Mouse (Mus musculus) myocyte (in vitro differentiated cells): ENCODE results near the gene Grik1. TPM values are rescaled to one million over a fixed set of nuclear protein-coding genes. Genes with fewer than 3 reads are reported as not detected.

Source experiments
- H3K27me3 ChIP-seq: one replicate; pipeline ENCODE4 v1.6.1; 2011; ENCODE audit not compliant: control insufficient read depth, insufficient read depth, insufficient read length
- H3K36me3 ChIP-seq: one replicate; pipeline ENCODE4 v1.6.1; 2011; ENCODE audit not compliant: control insufficient read depth, insufficient read depth
- H3K4me2 ChIP-seq: one replicate; pipeline ENCODE4 v1.6.1; 2011; ENCODE audit warnings: low read depth, control low read depth
- H3K4me3 ChIP-seq: one replicate; pipeline ENCODE4 v1.5.1; 2011; ENCODE audit warnings: mild to moderate bottlenecking, control low read depth, moderate library complexity
- H3K79me2 ChIP-seq: one replicate; pipeline ENCODE4 v1.6.1; 2011; ENCODE audit not compliant: control insufficient read depth, insufficient read depth
- H3ac ChIP-seq: one replicate; pipeline ENCODE4 v1.6.1; 2011; ENCODE audit not compliant: control insufficient read depth, insufficient read length
- CEBPB ChIP-seq: IDR thresholded peaks from 2 replicates; pipeline ENCODE4 v1.6.1; 2011; ENCODE audit warnings: mild to moderate bottlenecking, moderate library complexity; ENCODE audit not compliant: poor library complexity, insufficient read depth, severe bottlenecking
- E2F4 ChIP-seq: IDR thresholded peaks from one replicate; pipeline ENCODE4 v1.6.1; 2011; ENCODE audit warnings: mild to moderate bottlenecking, control low read depth, moderate library complexity; ENCODE audit not compliant: insufficient read depth
- MAX ChIP-seq: IDR thresholded peaks from one replicate; pipeline ENCODE4 v1.6.1; 2011; ENCODE audit warnings: low read depth, mild to moderate bottlenecking, control low read depth
- MYOD1 ChIP-seq, 3 experiments: IDR thresholded peaks; one replicate each; pipeline ENCODE4 v1.6.1; 2011; ENCODE audit warnings: control low read depth in 2 of 3, low read depth in 2 of 3, mild to moderate bottlenecking in 2 of 3, moderate library complexity in 1 of 3; ENCODE audit not compliant: insufficient read length in 2 of 3, control insufficient read depth in 1 of 3
- MYOG ChIP-seq, 3 experiments: IDR thresholded peaks; one replicate each; pipeline ENCODE4 v1.6.1; 2011; ENCODE audit warnings: control low read depth in 2 of 3, low read depth in 2 of 3, mild to moderate bottlenecking in 2 of 3; ENCODE audit not compliant: insufficient read length in 2 of 3, control insufficient read depth in 1 of 3, insufficient read depth in 1 of 3
- POLR2A ChIP-seq: IDR thresholded peaks from one replicate; pipeline ENCODE4 v1.6.1; 2011; ENCODE audit warnings: low read depth, mild to moderate bottlenecking, control low read depth, moderate library complexity; ENCODE audit not compliant: insufficient read length
- POLR2AphosphoS2 ChIP-seq: IDR thresholded peaks from one replicate; pipeline ENCODE4 v1.6.1; 2011; ENCODE audit warnings: low read depth, control low read depth; ENCODE audit not compliant: insufficient read length
- REST ChIP-seq: IDR thresholded peaks from one replicate; pipeline ENCODE4 v1.6.1; 2011; ENCODE audit warnings: mild to moderate bottlenecking, control low read depth, moderate library complexity; ENCODE audit not compliant: insufficient read depth, insufficient read length
- SRF ChIP-seq: IDR thresholded peaks from one replicate; pipeline ENCODE4 v1.6.1; 2011; ENCODE audit warnings: low read depth; ENCODE audit not compliant: control insufficient read depth, insufficient read length
- TCF12 ChIP-seq: IDR thresholded peaks from one replicate; pipeline ENCODE4 v1.6.1; 2011; ENCODE audit warnings: mild to moderate bottlenecking, control low read depth; ENCODE audit not compliant: poor library complexity, insufficient read depth, severe bottlenecking
- TCF3 ChIP-seq: IDR thresholded peaks from one replicate; pipeline ENCODE4 v1.6.1; 2011; ENCODE audit warnings: low read depth, control low read depth; ENCODE audit not compliant: insufficient read length
- USF1 ChIP-seq: IDR thresholded peaks from one replicate; pipeline ENCODE4 v1.6.1; 2011; ENCODE audit warnings: low read depth, mild to moderate bottlenecking, control low read depth, moderate library complexity
- polyA plus RNA-seq: library from polyadenylated mRNA; unstranded; fragments of >200 nt; fragmentation: generic; extraction: Trizol; gene quantifications from one replicate; pipeline ENCODE4 v1.2.1, GENCODE M21; 2012; ENCODE audit warnings: missing spikeins

Grik1 gene
- polyA plus RNA-seq, 1 experiment = not detected

DNA sequence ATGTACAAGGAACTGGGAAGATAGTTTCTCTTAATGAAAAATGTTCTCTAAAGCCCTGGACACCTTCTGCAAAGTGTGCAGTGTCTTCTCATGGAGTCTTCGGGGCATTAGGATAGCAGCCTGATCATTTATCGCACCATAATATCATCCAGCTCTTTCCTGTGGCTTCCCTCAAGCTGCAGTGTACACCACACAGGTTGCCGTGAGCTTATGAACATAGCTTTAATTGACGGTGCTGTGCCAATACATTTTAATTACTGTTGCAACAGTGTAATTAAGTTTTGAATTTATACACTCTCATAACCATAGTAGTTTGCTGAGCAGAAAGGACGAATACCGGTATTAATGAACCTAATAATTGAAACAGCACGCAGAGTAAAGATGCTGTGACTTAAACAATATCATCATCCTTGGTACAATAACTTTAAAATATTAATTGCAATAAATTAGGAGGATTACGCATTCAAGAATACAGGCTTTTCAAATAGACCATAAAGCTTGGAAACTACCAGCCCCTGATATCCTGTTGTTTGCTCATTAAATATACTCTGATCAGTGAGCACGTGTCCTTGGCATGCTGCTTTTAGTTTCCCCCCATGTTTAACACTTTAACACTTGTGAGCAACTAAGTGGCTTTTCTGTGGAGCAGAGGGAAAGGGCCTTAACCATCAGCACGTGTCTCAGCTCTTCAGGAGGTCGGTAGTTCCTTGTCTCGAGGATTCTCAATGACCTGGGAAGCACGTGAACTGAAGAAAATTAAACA, 347.8 kb downstream of the Grik1 start:
- H3K27me3 ChIP-seq = no peaks in the 10 kb centered on the region
- H3ac ChIP-seq = no peak overlapping the region
- H3K79me2 ChIP-seq = no peaks in the 10 kb centered on the region
- H3K4me2 ChIP-seq = no peak overlapping the region
- TF ChIP-seq REST = no peak
- no peak for TF ChIP-seq MAX
- TF ChIP-seq TCF3 = no peak
- TF ChIP-seq E2F4 = no peak
- TF ChIP-seq SRF = no peak
- no peak for TF ChIP-seq CEBPB
- no peak for TF ChIP-seq POLR2A
- no peak for TF ChIP-seq TCF12
- TF ChIP-seq USF1 = no peak
- no peak for TF ChIP-seq MYOG (IDR thresholded peaks at IDR 0.05; ENCODE audit: control insufficient read depth in 1 of 3, insufficient read depth in 1 of 3, insufficient read length in 2 of 3, low read depth in 2 of 3)
- no peak for TF ChIP-seq MYOD1 (IDR thresholded peaks at IDR 0.05; ENCODE audit: control insufficient read depth in 1 of 3, insufficient read length in 2 of 3, low read depth in 2 of 3)
- no peaks in the 10 kb centered on the region for H3K36me3 ChIP-seq
- H3K4me3 ChIP-seq = no peak overlapping the region

GRCm38 (mm10) chr16:87934685-87935084, 355.4 kb downstream of the Grik1 start:
- H3K4me3 ChIP-seq = no peak overlapping the region
- TF ChIP-seq SRF = no peak
- TF ChIP-seq POLR2A = no peak
- TF ChIP-seq USF1 = no peak
- TF ChIP-seq TCF12 = no peak
- no peak for TF ChIP-seq MAX
- no peak for TF ChIP-seq REST
- no peak for TF ChIP-seq POLR2AphosphoS2
- no peak for TF ChIP-seq E2F4
- no peaks in the 10 kb centered on the region for H3K79me2 ChIP-seq
- H3K4me2 ChIP-seq = no peak overlapping the region
- no peaks in the 10 kb centered on the region for H3K27me3 ChIP-seq
- no peak overlapping the region for H3ac ChIP-seq
- H3K36me3 ChIP-seq = no peaks in the 10 kb centered on the region

DNA sequence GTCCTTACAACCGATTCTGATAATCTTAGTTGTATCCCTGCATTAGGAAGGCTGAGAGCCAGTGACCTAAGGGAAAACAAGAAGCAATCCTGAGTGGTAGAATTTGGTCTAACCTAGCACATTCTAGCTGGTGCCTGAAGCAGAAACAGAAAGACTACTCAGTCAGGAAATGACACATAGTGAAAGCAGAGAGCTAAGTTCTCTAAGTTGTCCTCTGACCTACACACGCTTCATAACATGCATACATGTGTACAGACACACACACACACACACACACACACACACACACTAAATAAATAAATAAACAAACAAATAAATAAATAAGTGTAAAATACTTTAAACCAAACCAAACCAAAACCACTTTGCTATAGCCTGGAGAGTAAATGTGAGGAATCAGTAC, 358.7 kb downstream of the Grik1 start:
- Histone ChIP-seq H3K4me2 (no peak overlapping the region), H3ac (no peak overlapping the region), H3K4me3 (no peak overlapping the region), H3K36me3 (no peaks in the 10 kb centered on the region), H3K79me2 (no peaks in the 10 kb centered on the region), H3K27me3 (no peaks in the 10 kb centered on the region)
- no peak for TF ChIP-seq USF1
- no peak for TF ChIP-seq CEBPB
- no peak for TF ChIP-seq E2F4
- no peak for TF ChIP-seq SRF
- no peak for TF ChIP-seq POLR2A
- TF ChIP-seq MAX = no peak
- no peak for TF ChIP-seq TCF3
- no peak for TF ChIP-seq TCF12
- TF ChIP-seq MYOG (IDR thresholded peaks at IDR 0.05; ENCODE audit: control insufficient read depth in 1 of 3, insufficient read depth in 1 of 3, insufficient read length in 2 of 3, low read depth in 2 of 3) = no peak
- no peak for TF ChIP-seq REST
- TF ChIP-seq MYOD1 (IDR thresholded peaks at IDR 0.05; ENCODE audit: control insufficient read depth in 1 of 3, insufficient read length in 2 of 3, low read depth in 2 of 3) = no peak
- TF ChIP-seq POLR2AphosphoS2 = no peak

DNA sequence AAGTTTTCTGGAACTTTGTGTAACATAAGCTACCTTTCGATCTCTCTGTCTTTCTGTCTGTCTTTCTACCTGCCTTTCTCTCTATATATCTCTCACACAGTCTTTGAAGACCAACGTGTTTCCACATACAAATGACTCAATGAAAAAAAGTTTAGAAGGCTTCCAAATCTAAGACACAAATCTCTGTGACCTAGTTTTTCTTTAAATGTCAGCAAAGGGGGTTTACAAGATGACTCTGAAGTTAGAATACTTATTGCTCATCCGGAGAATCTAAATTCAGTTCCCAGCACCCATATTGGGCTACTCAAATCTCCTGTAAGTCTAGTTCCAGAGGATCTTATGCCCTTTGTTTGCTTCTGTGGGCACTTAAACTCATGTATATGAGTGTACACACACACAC, 359.5 kb downstream of the Grik1 start:
- TF ChIP-seq TCF3 = no peak
- no peak for TF ChIP-seq CEBPB
- no peak overlapping the region for H3K4me2 ChIP-seq

GRCm38 (mm10) chr16:87928671-87929070, 361.4 kb downstream of the Grik1 start:
- Histone ChIP-seq H3K4me2 (no peak overlapping the region), H3K27me3 (no peaks in the 10 kb centered on the region), H3K79me2 (no peaks in the 10 kb centered on the region), H3K4me3 (no peak overlapping the region), H3K36me3 (no peaks in the 10 kb centered on the region), H3ac (no peak overlapping the region)
- no peak for TF ChIP-seq TCF3
- no peak for TF ChIP-seq CEBPB
- no peak for TF ChIP-seq REST
- TF ChIP-seq MYOG (IDR thresholded peaks at IDR 0.05; ENCODE audit: control insufficient read depth in 1 of 3, insufficient read depth in 1 of 3, insufficient read length in 2 of 3, low read depth in 2 of 3) = no peak
- no peak for TF ChIP-seq MAX

More for the DNA sequence above, 359.5 kb downstream of the Grik1 start:
- Histone ChIP-seq H3K4me3 (no peak overlapping the region), H3ac (no peak overlapping the region), H3K27me3 (no peaks in the 10 kb centered on the region), H3K36me3 (no peaks in the 10 kb centered on the region), H3K79me2 (no peaks in the 10 kb centered on the region)
